19 mouse cellular contexts compared by ENCODE assay signal in the genomic region with DNA sequence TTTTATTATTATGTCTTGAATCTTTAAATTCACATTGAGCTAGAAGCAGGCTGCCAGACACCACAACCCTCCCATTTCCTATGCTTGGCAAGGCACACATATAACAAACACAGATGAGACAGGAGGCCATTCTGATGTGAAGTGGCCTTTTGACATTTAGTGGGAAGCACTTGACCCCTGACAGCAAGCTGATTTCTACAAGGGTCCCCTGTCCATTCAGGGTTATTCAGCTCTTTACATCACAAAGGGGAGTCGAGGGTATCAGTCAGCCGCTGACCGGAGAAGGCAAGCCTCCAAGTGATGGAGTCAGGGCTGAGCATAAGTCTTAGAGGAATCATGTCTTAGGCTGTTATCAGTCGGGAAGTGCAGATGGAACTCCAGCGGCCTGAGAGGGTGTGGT. TPM values are rescaled to one million over a fixed set of nuclear protein-coding genes. Genes with fewer than 3 reads are reported as not detected.
"Had no signal": no experiment of that assay in that cellular context is flagged by ENCODE, and none has a peak within 500 bp of the region (broad histone marks: within the 10 kb centered on the region; RNA-seq: fewer than 3 reads in every experiment).

No protein-coding gene starts in this region.

- H3K36me3 ChIP-seq: midbrain, embryonic 10.5 days; midbrain, embryonic 12.5 days; neural tube, embryonic 13.5 days; neural tube, embryonic 15.5 days had no signal

- H3K4me2 ChIP-seq: lung, embryonic 14.5 days; midbrain, embryonic 12.5 days; neural tube, embryonic 13.5 days; neural tube, embryonic 15.5 days had no signal

- H3K9me3 ChIP-seq: midbrain, embryonic 10.5 days; midbrain, embryonic 12.5 days; neural tube, embryonic 13.5 days; neural tube, embryonic 15.5 days had no signal

- H3K4me3 ChIP-seq: midbrain, embryonic 10.5 days; midbrain, embryonic 12.5 days; myocyte; neural tube, embryonic 13.5 days; neural tube, embryonic 15.5 days had no signal

- ATAC-seq: midbrain, embryonic 16.5 days had no signal

- H3K9ac ChIP-seq: lung, embryonic 14.5 days; midbrain, embryonic 12.5 days; neural tube, embryonic 13.5 days; neural tube, embryonic 15.5 days had no signal

- DNase-seq: lung, embryonic 14.5 days; lung, postnatal 10 days; lung, postnatal 4 days; midbrain, embryonic 14.5 days; retina, postnatal 1 day; right cerebral cortex, adult 18-20 months; right cerebral cortex, postnatal 25 days; right cerebral cortex, postnatal 4 days; spleen, adult 18-20 months; thymus, adult 18-20 months; thymus, postnatal 14 days; thymus, postnatal 36 days had no signal

- H3K27ac ChIP-seq: midbrain, embryonic 10.5 days; midbrain, embryonic 12.5 days; neural tube, embryonic 13.5 days; neural tube, embryonic 15.5 days had no signal

RNA-seq across cellular contexts. Expression of gene Six2, which starts 26.3 kb away (rescaled TPM):
- polyA plus RNA-seq: lung, embryonic 14.5 days; myocyte; neural tube, embryonic 13.5 days; neural tube, embryonic 15.5 days; small intestine, adult 2 months had no signal
